Mouse (Mus musculus) adrenal gland, postnatal 10 days (tissue): ENCODE data around the gene Trnp1. TPM values are rescaled to one million over a fixed set of nuclear protein-coding genes. Genes with fewer than 3 reads are reported as not detected.

Source experiments
- DNase-seq: peaks from one replicate; pipeline ENCODE4 v3.0.0; 2021; ENCODE audit warnings: mixed read lengths
- total RNA-seq, 2 experiments: library from RNA; stranded (reverse); gene quantifications; 2 replicates each; pipeline ENCODE4 v1.2.3; 2021

Gene Trnp1
- total RNA-seq, 2 experiments from 2014 or later = 6.2 to 9.3 TPM

DNA sequence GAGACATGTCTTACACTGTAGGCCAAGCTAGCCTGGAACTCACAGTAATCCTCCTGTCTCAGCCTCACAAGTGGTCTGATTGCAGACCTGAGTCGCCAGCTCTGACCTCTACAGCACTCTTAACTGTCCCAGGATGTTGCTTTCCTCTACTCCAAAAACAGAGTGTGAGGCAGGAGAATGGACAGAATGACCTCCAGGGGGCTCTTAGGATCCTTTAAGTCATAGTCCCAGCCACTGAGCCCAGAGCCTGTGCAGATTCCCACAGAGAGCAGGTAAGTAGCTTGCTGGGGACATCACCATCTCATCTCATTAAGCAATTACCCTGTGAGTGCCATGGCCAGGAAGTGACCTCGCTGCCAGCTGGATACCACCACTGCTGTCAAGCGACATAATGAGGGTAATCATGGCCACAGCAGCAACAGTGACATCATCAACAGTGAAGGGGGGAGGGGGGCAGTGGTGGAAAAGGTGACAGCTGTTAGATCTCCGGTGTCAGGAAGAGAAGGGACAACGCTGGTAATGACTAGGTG is 37.5 kb downstream of the Trnp1 start:
- no peak for DNase-seq

GRCm38 (mm10) chr4:133460006-133460405 is 38.3 kb downstream of the Trnp1 start:
- no peak for DNase-seq

DNA sequence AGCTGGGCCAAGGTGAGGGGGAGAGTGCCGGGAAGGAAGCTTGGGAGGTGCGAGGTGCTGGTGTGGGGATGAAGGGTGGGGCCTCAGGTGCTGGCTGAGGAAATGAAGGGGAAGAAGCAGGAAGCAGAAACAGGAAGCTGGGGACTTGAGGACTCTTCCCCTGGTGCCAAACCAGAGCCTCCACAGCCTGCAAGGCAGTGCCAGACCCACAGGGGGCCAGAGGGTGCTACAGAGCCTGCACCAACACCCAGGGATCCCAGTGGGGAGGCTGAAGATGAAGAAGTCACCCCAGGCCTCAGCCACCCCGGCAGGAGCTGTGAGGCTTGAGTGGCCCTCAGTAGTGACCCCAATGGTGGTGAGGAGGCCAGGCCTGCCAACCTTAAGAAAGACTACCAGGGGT is 40.3 kb downstream of the Trnp1 start:
- no peak for DNase-seq

DNA sequence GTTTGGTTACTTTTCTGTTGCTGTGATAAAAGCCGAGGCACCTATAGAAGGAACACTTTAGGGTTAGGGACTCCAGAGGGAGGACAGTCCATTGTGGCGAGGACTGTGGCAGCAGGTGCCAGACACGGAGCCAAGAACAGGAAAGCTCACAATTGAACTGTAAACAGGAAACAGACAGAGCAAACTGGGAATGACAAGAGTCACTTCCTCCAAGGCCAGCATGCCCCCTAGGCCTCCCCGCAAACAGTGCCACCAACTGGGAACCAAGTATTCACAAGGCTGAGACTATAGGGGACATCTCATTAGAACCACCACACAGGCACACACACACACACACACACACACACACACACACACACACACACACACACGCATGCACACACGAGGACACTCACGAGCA is 45.9 kb downstream of the Trnp1 start:
- DNase-seq = no peak

- DNase-seq = peak; percentile 94
Measured at GRCm38 (mm10) chr4:133451536-133451935, 46.8 kb downstream of the Trnp1 start.

DNA sequence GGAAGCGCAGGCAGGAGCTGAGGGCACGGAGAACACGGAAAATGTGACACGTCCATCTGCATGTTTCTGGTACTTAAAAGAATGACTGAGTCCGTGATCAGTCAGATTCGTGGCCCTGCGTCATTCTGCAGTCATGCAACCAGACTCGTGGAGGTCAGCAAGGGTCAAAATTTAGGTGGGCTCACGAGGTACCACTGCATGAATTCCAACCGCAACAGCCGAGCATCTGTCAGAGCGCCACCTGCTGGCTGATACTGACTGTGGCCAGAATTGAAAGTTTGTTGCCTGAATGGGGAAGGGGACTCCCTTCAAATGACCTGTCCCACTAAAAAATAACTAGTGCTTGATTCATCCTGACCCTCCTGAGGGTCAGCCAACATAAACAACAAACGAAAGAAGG is 48.6 kb downstream of the Trnp1 start:
- peak; percentile 71 for DNase-seq

DNA sequence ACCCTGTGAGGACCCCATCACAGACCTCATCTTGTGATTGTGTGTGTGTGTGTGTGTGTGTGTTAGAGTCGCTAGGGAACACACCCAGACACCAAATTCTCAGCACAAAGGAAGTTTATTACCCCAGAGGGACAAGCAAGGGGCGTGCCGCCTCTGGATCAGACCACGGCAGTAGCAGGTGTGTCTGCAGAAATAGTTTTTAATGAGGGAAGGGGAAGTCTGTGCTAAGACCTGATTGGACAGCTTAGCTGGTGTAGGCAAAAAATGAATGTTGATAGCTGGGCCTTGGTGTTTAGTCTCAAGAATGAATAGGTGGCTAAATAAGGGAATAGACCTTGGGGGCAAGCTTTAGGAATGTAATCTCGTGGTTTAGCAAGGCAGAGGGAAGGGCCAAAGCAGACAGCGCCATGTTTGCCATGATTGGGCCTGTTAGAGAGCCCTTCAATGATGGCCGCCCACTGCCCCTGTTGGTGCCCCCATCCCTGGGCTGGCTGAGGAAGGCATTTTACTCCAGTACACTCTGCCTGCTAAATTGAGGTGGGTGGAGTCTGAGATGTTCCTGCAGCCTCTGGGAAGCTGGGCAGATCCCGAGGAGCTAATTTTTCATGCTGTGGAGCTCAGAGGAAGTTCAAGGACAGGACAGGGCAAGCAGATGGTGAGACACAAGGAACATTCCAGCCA is 49.5 kb downstream of the Trnp1 start:
- DNase-seq = no peak

- DNase-seq = no peak
Measured at GRCm38 (mm10) chr4:133447967-133448366, 50.4 kb downstream of the Trnp1 start.

GRCm38 (mm10) chr4:133447366-133447765 is 51.0 kb downstream of the Trnp1 start:
- no peak for DNase-seq

- no peak for DNase-seq
Measured at GRCm38 (mm10) chr4:133445727-133446126, 52.6 kb downstream of the Trnp1 start.

- no peak for DNase-seq
Measured at GRCm38 (mm10) chr4:133443085-133443484, 55.3 kb downstream of the Trnp1 start.

DNA sequence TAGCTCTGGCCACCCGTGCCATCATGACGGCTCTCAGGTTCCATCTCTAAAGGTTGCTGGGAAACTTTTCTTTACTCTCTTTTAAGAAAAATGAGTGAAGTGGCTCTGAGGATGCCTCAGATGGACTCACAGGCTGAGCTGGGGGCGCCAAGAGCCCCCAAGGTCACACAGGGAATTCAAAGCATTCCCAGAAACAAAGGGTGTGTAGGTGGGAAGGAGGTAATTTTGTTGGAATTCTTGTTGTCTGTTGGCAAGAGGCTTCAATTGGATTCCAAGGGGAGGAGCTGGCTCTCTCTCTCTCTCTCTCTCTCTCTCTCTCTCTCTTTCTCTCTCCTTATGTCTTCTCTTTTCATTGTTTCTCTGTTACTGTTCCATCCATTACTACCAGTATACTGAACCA is 56.2 kb downstream of the Trnp1 start:
- no peak for DNase-seq

Other genes with a start within 250 kb of the Trnp1 start
- gene Sytl1, start 235.4 kb downstream of the Trnp1 start, total RNA-seq = 1 to 10 TPM; 5.2 to 6.3 TPM
- 10 to 100 TPM; 49.5 to 54.8 TPM for gene Tmem222, start 220.8 kb downstream of the Trnp1 start, total RNA-seq
- 10 to 100 TPM; 46.3 to 50.1 TPM for gene Wdtc1, start 145.1 kb downstream of the Trnp1 start, total RNA-seq
- 10 to 100 TPM; 31.9 to 42.5 TPM for gene Slc9a1, start 128.8 kb downstream of the Trnp1 start, total RNA-seq
- gene Tent5b, start 18.4 kb downstream of the Trnp1 start, total RNA-seq = 1 to 10 TPM in 1 of 2 experiments, under 1 TPM in 1; 0.58 to 1.2 TPM
- 1 to 10 TPM; 2.1 to 3.1 TPM for gene Kdf1, start 20.4 kb upstream of the Trnp1 start, total RNA-seq
- gene Nudc, start 47.4 kb upstream of the Trnp1 start, total RNA-seq = 100 to 1,000 TPM in 1 of 2 experiments, 10 to 100 TPM in 1; 95.6 to 102 TPM
- gene Nr0b2, start 54.8 kb upstream of the Trnp1 start, total RNA-seq = 10 to 100 TPM; 18.0 to 19.3 TPM
- 1 to 10 TPM; 5.7 to 8.1 TPM for gene Gpatch3, start 76.2 kb upstream of the Trnp1 start, total RNA-seq
- 10 to 100 TPM; 12.9 to 13.3 TPM for gene Gpn2, start 85.8 kb upstream of the Trnp1 start, total RNA-seq
- 1 to 10 TPM; 2.2 to 3.8 TPM for gene Sfn, start 103.6 kb upstream of the Trnp1 start, total RNA-seq
- gene Zdhhc18, start 151.6 kb upstream of the Trnp1 start, total RNA-seq = 10 to 100 TPM; 25.3 to 26.0 TPM
- 10 to 100 TPM; 11.9 to 18.6 TPM for gene Pigv, start 174.1 kb upstream of the Trnp1 start, total RNA-seq